Mouse (Mus musculus): Measurements from ENCODE around the gene Lpp. TPM values are rescaled to one million over a fixed set of nuclear protein-coding genes. Genes with fewer than 3 reads are reported as not detected.

Gene Lpp
- polyA plus RNA-seq, 1 experiment = not detected

DNA sequence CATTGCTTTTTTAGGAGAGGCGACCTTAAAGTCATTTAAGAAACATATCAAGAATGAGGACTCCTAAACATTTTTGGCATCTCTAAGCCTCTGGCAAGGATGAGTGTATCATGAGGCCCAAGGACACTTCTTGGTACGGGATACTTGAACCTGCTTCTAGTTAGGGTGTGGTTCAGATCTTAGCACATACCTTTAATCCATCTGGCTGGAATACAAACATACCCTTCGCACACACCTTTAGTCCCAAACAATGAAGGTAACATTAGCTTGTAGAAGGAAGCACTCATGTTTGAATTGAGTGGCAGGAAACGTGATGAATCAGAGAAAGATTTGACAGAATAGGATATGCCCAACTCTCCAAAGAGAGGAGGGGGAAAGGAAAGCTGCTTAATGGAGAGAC lies 522.2 kb downstream of the Lpp start:
- Histone ChIP-seq H3K27ac (ENCODE audit: insufficient read depth, low read depth, low read length) (no peak overlapping the region), H3K4me3 (ENCODE audit: insufficient read depth, low read depth, low read length) (no peak overlapping the region), H3K4me1 (ENCODE audit: control insufficient read depth, insufficient read depth, low read length) (peaks cover 4% of the 10 kb centered on the region)
- TF ChIP-seq POLR2A (IDR thresholded peaks at IDR 0.05; ENCODE audit: insufficient read depth, low read depth, low read length) (no peak), CTCF (IDR thresholded peaks at IDR 0.05; ENCODE audit: insufficient read depth, low read depth, low read length) (no peak)
- WGBS = 97% methylated on average over 4 of the region's 4 CpGs

DNA sequence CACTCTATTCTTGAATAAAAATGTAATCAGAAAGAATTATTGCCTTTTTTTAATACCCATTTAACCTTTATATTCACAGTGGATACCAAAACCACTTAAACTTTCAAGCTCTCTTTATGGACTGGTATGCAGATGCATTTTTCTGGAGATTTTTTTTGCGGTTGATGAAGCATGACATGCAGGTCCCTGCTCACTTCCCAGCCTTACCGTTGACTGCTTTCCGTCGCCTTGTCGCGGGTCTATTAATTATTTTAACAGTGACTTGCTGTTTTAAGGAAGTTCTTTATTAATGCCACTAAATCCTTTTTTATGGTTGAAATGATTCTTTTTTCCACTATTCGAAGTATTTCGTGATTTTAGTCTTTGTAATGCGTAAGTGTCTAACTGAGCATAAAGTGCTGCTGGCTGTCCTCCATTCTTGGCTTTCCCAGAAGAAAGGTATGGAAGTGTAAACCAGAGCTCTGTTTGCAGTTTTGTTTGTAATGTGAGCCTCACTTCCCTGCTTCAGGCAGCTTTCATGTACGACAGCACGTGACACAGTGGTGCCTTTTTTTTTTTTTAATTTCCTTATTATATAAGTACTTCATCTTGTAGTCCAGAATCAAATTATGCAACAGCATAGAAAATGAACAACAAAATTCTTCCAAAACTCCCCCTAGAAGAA lies 526.2 kb downstream of the Lpp start:
- TF ChIP-seq POLR2A (IDR thresholded peaks at IDR 0.05; ENCODE audit: insufficient read depth, low read depth, low read length) = no peak
- Histone ChIP-seq H3K4me1 (ENCODE audit: control insufficient read depth, insufficient read depth, low read length) (no peaks in the 10 kb centered on the region), H3K4me3 (ENCODE audit: insufficient read depth, low read depth, low read length) (no peak overlapping the region), H3K27ac (ENCODE audit: insufficient read depth, low read depth, low read length) (no peak overlapping the region)
- 51% methylated on average over 11 of the region's 11 CpGs for WGBS

DNA sequence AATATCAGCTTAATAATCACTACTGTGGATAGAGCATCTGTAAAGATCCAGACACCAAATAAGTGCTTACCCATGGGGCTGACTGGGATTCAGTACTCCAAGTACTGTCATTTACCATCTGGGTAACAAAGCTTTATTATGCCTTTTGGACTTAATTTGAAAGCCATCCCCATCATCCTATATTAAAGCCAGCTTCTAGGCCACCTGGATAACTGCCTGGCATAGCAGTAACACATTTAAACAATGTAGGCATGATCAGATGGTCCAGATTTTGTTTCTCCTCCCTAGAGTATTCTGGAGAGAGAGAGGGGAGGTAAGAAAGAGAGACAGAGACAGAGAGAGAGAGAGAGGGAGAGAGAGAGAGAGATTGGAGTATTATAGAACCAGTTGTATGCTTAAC lies 536.8 kb downstream of the Lpp start:
- TF ChIP-seq CTCF (IDR thresholded peaks at IDR 0.05; ENCODE audit: insufficient read depth, low read depth, low read length) (no peak), POLR2A (IDR thresholded peaks at IDR 0.05; ENCODE audit: insufficient read depth, low read depth, low read length) (no peak)
- no peaks in the 10 kb centered on the region for H3K4me1 ChIP-seq (ENCODE audit: control insufficient read depth, insufficient read depth, low read length)
- no peak overlapping the region for H3K27ac ChIP-seq (ENCODE audit: insufficient read depth, low read depth, low read length)
- H3K4me3 ChIP-seq (ENCODE audit: insufficient read depth, low read depth, low read length) = no peak overlapping the region

DNA sequence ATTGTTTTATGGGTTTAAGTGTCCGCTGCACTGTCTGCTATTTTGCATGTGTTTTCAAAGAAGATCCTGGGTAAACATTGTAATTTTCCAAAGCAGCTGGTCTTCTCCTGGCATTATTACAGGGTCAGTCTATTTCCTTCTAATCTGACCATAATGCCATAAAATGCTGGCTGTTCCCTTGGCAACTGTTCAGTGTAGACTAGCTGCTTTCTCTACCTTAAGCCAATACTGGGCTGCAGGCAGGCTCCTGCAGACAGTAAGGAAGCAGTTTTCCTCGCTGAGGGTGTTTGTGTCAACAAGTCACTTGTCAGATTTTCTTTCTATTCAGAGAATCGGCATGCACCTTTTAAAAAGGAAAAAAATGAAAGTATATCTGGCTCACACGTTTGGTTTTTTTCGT lies 537.3 kb downstream of the Lpp start:
- 57% methylated on average over 5 of the region's 5 CpGs for WGBS
- TF ChIP-seq POLR2A (IDR thresholded peaks at IDR 0.05; ENCODE audit: insufficient read depth, low read depth, low read length) (no peak), CTCF (IDR thresholded peaks at IDR 0.05; ENCODE audit: insufficient read depth, low read depth, low read length) (no peak)
- H3K27ac ChIP-seq (ENCODE audit: insufficient read depth, low read depth, low read length) = no peak overlapping the region
- H3K4me3 ChIP-seq (ENCODE audit: insufficient read depth, low read depth, low read length) = no peak overlapping the region
- H3K4me1 ChIP-seq (ENCODE audit: control insufficient read depth, insufficient read depth, low read length) = no peaks in the 10 kb centered on the region

DNA sequence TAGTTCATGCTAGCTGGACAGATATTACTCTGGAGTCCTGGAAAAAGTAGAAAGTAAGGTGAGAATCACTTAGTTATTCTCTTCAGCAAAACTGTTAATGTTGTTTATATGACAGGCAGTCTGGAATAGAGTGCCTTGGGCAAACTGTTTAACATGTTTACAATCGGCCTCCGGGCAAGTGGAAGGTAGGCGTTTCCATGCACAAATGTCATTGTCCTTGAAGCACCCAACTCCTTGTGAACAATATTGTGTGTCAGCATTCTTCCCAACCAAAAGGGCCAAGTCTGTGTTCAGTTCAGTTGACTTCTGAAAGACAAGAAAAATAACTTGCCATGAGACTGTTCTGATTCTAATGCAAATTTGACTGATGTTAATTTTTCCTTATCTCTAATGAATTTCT lies 539.5 kb downstream of the Lpp start:
- TF ChIP-seq CTCF (IDR thresholded peaks at IDR 0.05; ENCODE audit: insufficient read depth, low read depth, low read length) (no peak), POLR2A (IDR thresholded peaks at IDR 0.05; ENCODE audit: insufficient read depth, low read depth, low read length) (no peak)
- H3K4me1 ChIP-seq (ENCODE audit: control insufficient read depth, insufficient read depth, low read length) = no peaks in the 10 kb centered on the region
- no peak overlapping the region for H3K4me3 ChIP-seq (ENCODE audit: insufficient read depth, low read depth, low read length)
- 89% methylated on average over 3 of the region's 3 CpGs for WGBS
- no peak overlapping the region for H3K27ac ChIP-seq (ENCODE audit: insufficient read depth, low read depth, low read length)

DNA sequence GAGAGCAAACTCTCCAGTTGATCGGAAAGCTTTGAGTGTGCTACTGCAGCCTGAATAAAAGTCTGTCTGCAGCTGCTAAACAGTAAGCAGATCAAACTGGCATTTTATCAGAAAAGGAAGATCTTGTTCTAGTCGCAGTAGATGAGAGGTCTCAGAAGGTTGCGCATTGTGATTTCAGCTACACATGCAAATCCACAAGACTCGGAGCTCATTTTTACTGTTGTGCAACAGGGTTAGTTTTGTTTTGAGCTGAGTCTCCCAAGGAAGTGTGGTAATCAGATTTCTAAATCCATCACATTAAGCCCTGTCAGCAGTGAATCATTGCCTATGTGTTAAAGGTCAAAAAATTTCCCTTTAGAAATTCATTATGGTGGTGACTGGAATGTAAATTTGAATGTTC lies 540.4 kb downstream of the Lpp start:
- TF ChIP-seq POLR2A (IDR thresholded peaks at IDR 0.05; ENCODE audit: insufficient read depth, low read depth, low read length) (no peak), CTCF (IDR thresholded peaks at IDR 0.05; ENCODE audit: insufficient read depth, low read depth, low read length) (no peak)
- no peaks in the 10 kb centered on the region for H3K4me1 ChIP-seq (ENCODE audit: control insufficient read depth, insufficient read depth, low read length)
- no peak overlapping the region for H3K27ac ChIP-seq (ENCODE audit: insufficient read depth, low read depth, low read length)
- no peak overlapping the region for H3K4me3 ChIP-seq (ENCODE audit: insufficient read depth, low read depth, low read length)
- WGBS = 74% methylated on average over 4 of the region's 4 CpGs

DNA sequence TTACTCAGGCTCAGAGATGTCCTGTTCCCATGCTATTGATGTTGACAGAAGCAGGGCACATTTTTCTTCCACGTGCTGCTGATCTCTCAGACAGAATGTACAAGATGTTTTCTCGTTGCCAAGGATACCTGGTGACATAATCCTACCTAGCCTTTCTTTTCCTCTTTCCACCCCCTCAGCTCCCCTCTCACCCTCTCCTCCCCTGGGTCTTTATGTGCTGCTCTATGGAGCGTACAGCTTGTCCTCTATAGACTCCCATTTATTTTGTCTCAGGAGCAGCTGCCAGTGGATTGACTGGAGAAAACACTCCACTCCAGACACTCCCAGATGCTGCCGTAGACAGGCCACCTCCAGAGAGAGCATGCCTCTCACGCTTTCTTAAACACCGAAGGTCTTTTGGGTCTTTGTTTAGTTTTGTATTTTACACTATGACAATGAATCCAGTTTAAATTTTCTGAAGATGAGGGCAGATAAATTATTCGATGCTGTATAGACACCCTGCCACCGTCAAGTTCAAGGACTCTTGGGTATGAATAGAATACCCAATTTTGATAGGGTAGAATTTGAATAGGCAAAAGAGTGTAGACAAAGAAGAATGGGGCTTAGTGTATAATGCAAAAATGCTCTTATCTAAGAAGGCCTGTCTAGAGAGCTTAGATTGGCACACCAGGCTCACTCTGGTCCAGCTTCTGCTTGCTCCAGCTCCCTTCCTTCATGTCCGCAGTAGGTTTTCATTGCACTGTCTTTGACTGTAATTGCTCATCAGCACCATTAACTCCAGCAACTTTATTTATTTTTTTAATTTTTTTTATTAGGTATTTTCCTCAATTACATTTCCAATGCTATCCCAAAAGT lies 548.2 kb downstream of the Lpp start:
- Histone ChIP-seq H3K4me3 (ENCODE audit: insufficient read depth, low read depth, low read length) (no peak overlapping the region), H3K4me1 (ENCODE audit: control insufficient read depth, insufficient read depth, low read length) (no peaks in the 10 kb centered on the region), H3K27ac (ENCODE audit: insufficient read depth, low read depth, low read length) (no peak overlapping the region)
- TF ChIP-seq CTCF (IDR thresholded peaks at IDR 0.05; ENCODE audit: insufficient read depth, low read depth, low read length) = no peak
- TF ChIP-seq POLR2A (IDR thresholded peaks at IDR 0.05; ENCODE audit: insufficient read depth, low read depth, low read length) = no peak
- WGBS = 65% methylated on average over 9 of the region's 9 CpGs

DNA sequence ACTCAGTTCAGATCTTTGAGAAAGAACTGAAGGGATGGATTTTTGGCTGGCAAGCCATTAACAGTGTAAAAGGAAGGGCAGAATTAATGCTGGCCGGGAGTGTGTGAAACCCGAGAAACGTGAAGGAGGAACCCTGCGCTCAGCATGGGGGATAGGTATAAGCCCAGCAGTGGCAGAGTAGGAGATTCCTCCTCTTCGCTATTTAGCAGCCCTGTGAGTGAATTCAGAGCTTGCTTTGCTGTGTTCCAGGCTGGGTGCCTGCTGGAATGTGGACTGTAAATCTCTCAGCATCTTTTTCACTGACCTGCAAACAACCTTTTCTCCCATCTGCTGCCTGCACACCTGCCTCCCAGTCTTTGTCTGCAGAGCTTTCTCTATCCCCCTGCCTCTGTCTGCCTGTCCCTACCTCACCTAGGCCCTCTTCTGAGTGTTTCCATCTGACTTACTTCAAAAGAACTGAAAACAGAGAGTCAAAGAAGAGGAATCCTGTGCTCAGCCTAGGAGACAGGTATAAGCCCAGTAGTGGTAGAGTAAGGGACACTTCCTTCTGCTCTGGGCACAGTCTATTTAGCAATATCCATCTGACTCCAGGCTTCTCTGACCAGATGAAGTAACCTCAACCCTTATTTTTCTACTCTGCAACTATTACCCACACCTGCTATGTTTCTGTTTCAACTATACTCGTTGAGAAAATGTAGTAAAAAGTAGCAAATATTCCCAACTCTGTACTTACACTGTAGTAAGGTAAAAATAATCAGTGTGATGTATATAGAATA lies 550.4 kb downstream of the Lpp start:
- H3K27ac ChIP-seq (ENCODE audit: insufficient read depth, low read depth, low read length) = no peak overlapping the region
- TF ChIP-seq CTCF (IDR thresholded peaks at IDR 0.05; ENCODE audit: insufficient read depth, low read depth, low read length) = no peak
- WGBS = 69% methylated on average over 6 of the region's 6 CpGs
- no peaks in the 10 kb centered on the region for H3K4me1 ChIP-seq (ENCODE audit: control insufficient read depth, insufficient read depth, low read length)
- no peak overlapping the region for H3K4me3 ChIP-seq (ENCODE audit: insufficient read depth, low read depth, low read length)

DNA sequence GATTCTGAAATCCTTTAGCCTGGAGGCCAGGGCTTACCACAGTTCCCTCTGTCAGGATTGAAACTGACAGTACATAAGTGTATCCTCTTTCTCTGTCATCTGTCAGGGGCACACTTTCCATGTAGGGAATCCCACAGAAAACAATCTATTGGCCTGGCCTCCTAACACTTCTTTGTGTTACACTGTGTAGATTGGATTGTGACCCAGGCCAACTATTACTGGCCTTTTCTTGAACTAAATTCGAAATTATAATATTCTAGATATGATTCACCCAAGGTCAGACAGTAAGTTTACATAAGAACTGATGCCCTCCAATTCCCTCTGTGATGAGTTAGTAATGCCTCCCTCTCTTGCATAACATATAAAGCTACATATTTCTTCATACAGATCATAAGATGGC lies 553.0 kb downstream of the Lpp start:
- no peak overlapping the region for H3K4me3 ChIP-seq (ENCODE audit: insufficient read depth, low read depth, low read length)
- WGBS = 100% methylated on average over 1 of the region's 1 CpGs
- TF ChIP-seq POLR2A (IDR thresholded peaks at IDR 0.05; ENCODE audit: insufficient read depth, low read depth, low read length) (no peak), CTCF (IDR thresholded peaks at IDR 0.05; ENCODE audit: insufficient read depth, low read depth, low read length) (no peak)

More for the DNA sequence above, 553.0 kb downstream of the Lpp start:
- Histone ChIP-seq H3K27ac (ENCODE audit: insufficient read depth, low read depth, low read length) (no peak overlapping the region), H3K4me1 (ENCODE audit: control insufficient read depth, insufficient read depth, low read length) (no peaks in the 10 kb centered on the region)
